Mouse (Mus musculus): Measurements from ENCODE around the gene Prdm12. TPM values are rescaled to one million over a fixed set of nuclear protein-coding genes. Genes with fewer than 3 reads are reported as not detected.

The Prdm12 gene
- polyA plus RNA-seq, 1 experiment = not detected

GRCm38 (mm10) chr2:31698209-31698608, 58.4 kb downstream of the Prdm12 start:
- no peak for DNase-seq (ENCODE audit: low read depth, low spot score)

GRCm38 (mm10) chr2:31700545-31701446, 61.0 kb downstream of the Prdm12 start:
- no peak for DNase-seq (ENCODE audit: low read depth, low spot score)
- 28% methylated on average over 7 of the region's 7 CpGs for WGBS

GRCm38 (mm10) chr2:31703226-31703625, 63.4 kb downstream of the Prdm12 start:
- DNase-seq (ENCODE audit: low read depth, low spot score) = no peak

Other genes starting within 250 kb of the Prdm12 start
- 12.8 and 20.7 TPM in 2 replicates for gene Ass1, start 169.8 kb upstream of the Prdm12 start, polyA plus RNA-seq (2012; rRNA removed)
- gene Fubp3, start 67.4 kb upstream of the Prdm12 start, polyA plus RNA-seq (2012; rRNA removed) = 20.1 and 34.8 TPM in 2 replicates
- 12.5 and 15.4 TPM in 2 replicates for gene Exosc2, start 30.7 kb downstream of the Prdm12 start, polyA plus RNA-seq (2012; rRNA removed)
- 31.4 and 47.9 TPM in 2 replicates for gene Abl1, start 48.3 kb downstream of the Prdm12 start, polyA plus RNA-seq (2012; rRNA removed)
- 0.04 TPM in 1 of 2 replicates, not detected in the other for gene Qrfp, start 170.5 kb downstream of the Prdm12 start, polyA plus RNA-seq (2012; rRNA removed)
- gene Fibcd1, start 206.0 kb downstream of the Prdm12 start, polyA plus RNA-seq (2012; rRNA removed) = 0.45 and 0.67 TPM in 2 replicates
- 1.2 and 2.6 TPM in 2 replicates for gene Lamc3, start 247.3 kb downstream of the Prdm12 start, polyA plus RNA-seq (2012; rRNA removed)